Mouse (Mus musculus): Measurements from ENCODE around the gene Strn. TPM values are rescaled to one million over a fixed set of nuclear protein-coding genes. Genes with fewer than 3 reads are reported as not detected.

The Strn gene
- polyA plus RNA-seq, 1 experiment from 2014 or later, result 4.3 TPM

GRCm38 (mm10) chr17:78752938-78753655 lies 16.1 kb upstream of the Strn start:
- Histone ChIP-seq H3K4me1 (ENCODE audit: control insufficient read depth, insufficient read depth, low read depth, low read length) (no peaks in the 10 kb centered on the region), H3K4me3 (ENCODE audit: low read length) (no peak overlapping the region), H3K27me3 (replicated peaks; ENCODE audit: control insufficient read depth, insufficient read depth, low read length) (no peaks in the 10 kb centered on the region), H3K9me3 (ENCODE audit: control insufficient read depth, low read length) (no peaks in the 10 kb centered on the region), H3K9ac (ENCODE audit: low read depth, low read length) (no peak overlapping the region), H3K36me3 (ENCODE audit: control insufficient read depth, insufficient read depth, low read length) (peaks cover 13% of the 10 kb centered on the region), H3K27ac (ENCODE audit: low read depth, low read length) (no peak overlapping the region), H3K4me2 (ENCODE audit: low read length) (no peak overlapping the region)
- 44% methylated on average over 17 of the region's 17 CpGs for WGBS
- ATAC-seq, result no peak

GRCm38 (mm10) chr17:78752064-78752463 lies 15.1 kb upstream of the Strn start:
- H3K27ac ChIP-seq (ENCODE audit: low read depth, low read length), result no peak overlapping the region
- no peak overlapping the region for H3K9ac ChIP-seq (ENCODE audit: low read depth, low read length)
- no peak overlapping the region for H3K4me3 ChIP-seq (ENCODE audit: low read length)
- no peak overlapping the region for H3K4me2 ChIP-seq (ENCODE audit: low read length)
- no peaks in the 10 kb centered on the region for H3K4me1 ChIP-seq (ENCODE audit: control insufficient read depth, insufficient read depth, low read depth, low read length)
- WGBS, result 39% methylated on average over 10 of the region's 10 CpGs
- no peak for ATAC-seq
- no peaks in the 10 kb centered on the region for H3K27me3 ChIP-seq (replicated peaks; ENCODE audit: control insufficient read depth, insufficient read depth, low read length)
- H3K9me3 ChIP-seq (ENCODE audit: control insufficient read depth, low read length), result no peaks in the 10 kb centered on the region
- peaks cover 13% of the 10 kb centered on the region for H3K36me3 ChIP-seq (ENCODE audit: control insufficient read depth, insufficient read depth, low read length)

- WGBS, result 81% methylated on average over 9 of the region's 9 CpGs
- Histone ChIP-seq H3K4me1 (ENCODE audit: control insufficient read depth, insufficient read depth, low read depth, low read length) (no peaks in the 10 kb centered on the region), H3K36me3 (ENCODE audit: control insufficient read depth, insufficient read depth, low read length) (peaks cover 2% of the 10 kb centered on the region; the same call in 1 of the 2 replicates)
Measured at GRCm38 (mm10) chr17:78748440-78748839, 11.4 kb upstream of the Strn start.

GRCm38 (mm10) chr17:78738416-78738815 lies 1.4 kb upstream of the Strn start:
- Histone ChIP-seq H3K4me3 (ENCODE audit: low read length) (no peak overlapping the region), H3K27me3 (replicated peaks; ENCODE audit: control insufficient read depth, insufficient read depth, low read length) (no peaks in the 10 kb centered on the region), H3K36me3 (ENCODE audit: control insufficient read depth, insufficient read depth, low read length) (no peaks in the 10 kb centered on the region), H3K9me3 (ENCODE audit: control insufficient read depth, low read length) (no peaks in the 10 kb centered on the region), H3K4me1 (ENCODE audit: control insufficient read depth, insufficient read depth, low read depth, low read length) (peaks cover 14% of the 10 kb centered on the region), H3K4me2 (ENCODE audit: low read length) (no peak overlapping the region), H3K9ac (ENCODE audit: low read depth, low read length) (no peak overlapping the region), H3K27ac (ENCODE audit: low read depth, low read length) (no peak overlapping the region)
- ATAC-seq, result no peak
- WGBS, result 40% methylated on average over 1 of the region's 1 CpGs

More at GRCm38 (mm10) chr17:78748440-78748839, 11.4 kb upstream of the Strn start:
- H3K9ac ChIP-seq (ENCODE audit: low read depth, low read length), result no peak overlapping the region
- ATAC-seq, result no peak
- H3K4me2 ChIP-seq (ENCODE audit: low read length), result no peak overlapping the region
- H3K4me3 ChIP-seq (ENCODE audit: low read length), result no peak overlapping the region
- H3K9me3 ChIP-seq (ENCODE audit: control insufficient read depth, low read length), result no peaks in the 10 kb centered on the region
- H3K27ac ChIP-seq (ENCODE audit: low read depth, low read length), result no peak overlapping the region
- H3K27me3 ChIP-seq (replicated peaks; ENCODE audit: control insufficient read depth, insufficient read depth, low read length), result no peaks in the 10 kb centered on the region

GRCm38 (mm10) chr17:78737771-78738170 lies 775 bp upstream of the Strn start:
- H3K36me3 ChIP-seq (ENCODE audit: control insufficient read depth, insufficient read depth, low read length), result no peaks in the 10 kb centered on the region
- peaks cover 14% of the 10 kb centered on the region for H3K4me1 ChIP-seq (ENCODE audit: control insufficient read depth, insufficient read depth, low read depth, low read length)
- no peak overlapping the region for H3K9ac ChIP-seq (ENCODE audit: low read depth, low read length)
- H3K9me3 ChIP-seq (ENCODE audit: control insufficient read depth, low read length), result no peaks in the 10 kb centered on the region
- WGBS, result 37% methylated on average over 2 of the region's 2 CpGs
- no peak overlapping the region for H3K4me3 ChIP-seq (ENCODE audit: low read length)
- ATAC-seq, result no peak
- H3K27ac ChIP-seq (ENCODE audit: low read depth, low read length), result no peak overlapping the region
- no peak overlapping the region for H3K4me2 ChIP-seq (ENCODE audit: low read length)
- H3K27me3 ChIP-seq (replicated peaks; ENCODE audit: control insufficient read depth, insufficient read depth, low read length), result no peaks in the 10 kb centered on the region

- H3K4me2 ChIP-seq (ENCODE audit: low read length), result peak overlapping the region; percentile 86
- peak overlapping the region; percentile 91 for H3K27ac ChIP-seq (ENCODE audit: low read depth, low read length)
- H3K9ac ChIP-seq (ENCODE audit: low read depth, low read length), result peak overlapping the region; percentile 98
- ATAC-seq, result peak; percentile 99
- H3K4me1 ChIP-seq (ENCODE audit: control insufficient read depth, insufficient read depth, low read depth, low read length), result peaks cover 14% of the 10 kb centered on the region
- H3K4me3 ChIP-seq (ENCODE audit: low read length), result peak overlapping the region; percentile 98
- H3K36me3 ChIP-seq (ENCODE audit: control insufficient read depth, insufficient read depth, low read length), result no peaks in the 10 kb centered on the region
- 2% methylated on average over 31 of the region's 60 CpGs for WGBS
- H3K27me3 ChIP-seq (replicated peaks; ENCODE audit: control insufficient read depth, insufficient read depth, low read length), result no peaks in the 10 kb centered on the region
- H3K9me3 ChIP-seq (ENCODE audit: control insufficient read depth, low read length), result no peaks in the 10 kb centered on the region
Measured at GRCm38 (mm10) chr17:78736473-78736988, 465 bp downstream of the Strn start.

GRCm38 (mm10) chr17:78735731-78736472 lies 1.1 kb downstream of the Strn start:
- Histone ChIP-seq H3K9ac (ENCODE audit: low read depth, low read length) (peak overlapping the region; percentile 98), H3K27ac (ENCODE audit: low read depth, low read length) (peak overlapping the region; percentile 91), H3K4me1 (ENCODE audit: control insufficient read depth, insufficient read depth, low read depth, low read length) (peaks cover 14% of the 10 kb centered on the region), H3K4me3 (ENCODE audit: low read length) (peak overlapping the region; percentile 98), H3K27me3 (replicated peaks; ENCODE audit: control insufficient read depth, insufficient read depth, low read length) (no peaks in the 10 kb centered on the region), H3K9me3 (ENCODE audit: control insufficient read depth, low read length) (no peaks in the 10 kb centered on the region), H3K4me2 (ENCODE audit: low read length) (peak overlapping the region; percentile 89), H3K36me3 (ENCODE audit: control insufficient read depth, insufficient read depth, low read length) (no peaks in the 10 kb centered on the region)
- WGBS, result under 1% methylated on average over 33 of the region's 39 CpGs
- ATAC-seq, result 0 out of 2 replicates have a peak, but pooled peaks have one; percentile 0

- Histone ChIP-seq H3K4me1 (ENCODE audit: control insufficient read depth, insufficient read depth, low read depth, low read length) (peaks cover 14% of the 10 kb centered on the region), H3K27ac (ENCODE audit: low read depth, low read length) (no peak overlapping the region), H3K4me2 (ENCODE audit: low read length) (peak overlapping the region; percentile 89), H3K4me3 (ENCODE audit: low read length) (peak overlapping the region; percentile 98), H3K9ac (ENCODE audit: low read depth, low read length) (no peak overlapping the region), H3K9me3 (ENCODE audit: control insufficient read depth, low read length) (no peaks in the 10 kb centered on the region), H3K27me3 (replicated peaks; ENCODE audit: control insufficient read depth, insufficient read depth, low read length) (no peaks in the 10 kb centered on the region), H3K36me3 (ENCODE audit: control insufficient read depth, insufficient read depth, low read length) (no peaks in the 10 kb centered on the region)
- ATAC-seq, result no peak
- WGBS, result 78% methylated on average over 10 of the region's 10 CpGs
Measured at GRCm38 (mm10) chr17:78734806-78735205, 2.2 kb downstream of the Strn start.

- WGBS, result 39% methylated on average over 1 of the region's 1 CpGs
- peaks cover 14% of the 10 kb centered on the region for H3K4me1 ChIP-seq (ENCODE audit: control insufficient read depth, insufficient read depth, low read depth, low read length)
- no peak overlapping the region for H3K27ac ChIP-seq (ENCODE audit: low read depth, low read length)
- H3K4me2 ChIP-seq (ENCODE audit: low read length), result no peak overlapping the region
- no peak overlapping the region for H3K4me3 ChIP-seq (ENCODE audit: low read length)
- H3K27me3 ChIP-seq (replicated peaks; ENCODE audit: control insufficient read depth, insufficient read depth, low read length), result no peaks in the 10 kb centered on the region
- no peaks in the 10 kb centered on the region for H3K9me3 ChIP-seq (ENCODE audit: control insufficient read depth, low read length)
- H3K9ac ChIP-seq (ENCODE audit: low read depth, low read length), result no peak overlapping the region
- ATAC-seq, result no peak
- H3K36me3 ChIP-seq (ENCODE audit: control insufficient read depth, insufficient read depth, low read length), result no peaks in the 10 kb centered on the region
Measured at GRCm38 (mm10) chr17:78732056-78732455, 4.9 kb downstream of the Strn start.
